Mouse (Mus musculus) cerebellum, adult 2 months (tissue): ENCODE data around the gene Peli1. TPM values are rescaled to one million over a fixed set of nuclear protein-coding genes. Genes with fewer than 3 reads are reported as not detected.

ENCODE experiments used
- DNase-seq, 2 experiments: peaks; one replicate each; pipeline ENCODE4 v3.0.0; 2021
- H3K27ac ChIP-seq: fragments of 200-500 bp; 2 replicates; pipeline ENCODE4 v1.5.1; 2012; ENCODE audit warnings: low read length, control low read depth, inconsistent platforms; ENCODE audit not compliant: insufficient read depth
- H3K27me3 ChIP-seq: fragments of 200-500 bp; 2 replicates; pipeline ENCODE4 v1.6.1; 2012; ENCODE audit warnings: inconsistent platforms, mild to moderate bottlenecking, low read length, moderate library complexity; ENCODE audit not compliant: control insufficient read depth, insufficient read depth
- H3K4me1 ChIP-seq: fragments of 200-500 bp; 2 replicates; pipeline ENCODE4 v1.6.1; 2011; ENCODE audit warnings: low read length; ENCODE audit not compliant: control insufficient read depth, insufficient read depth
- H3K4me3 ChIP-seq: fragments of 200-500 bp; replicated peaks from 2 replicates; pipeline ENCODE3; 2011; ENCODE audit warnings: mild to moderate bottlenecking, low read depth, low read length, control low read depth; ENCODE audit not compliant: insufficient read depth
- CTCF ChIP-seq: fragments of 200-500 bp; IDR thresholded peaks from 2 replicates; pipeline ENCODE4 v1.5.1; 2011; ENCODE audit warnings: low read depth, mild to moderate bottlenecking, control low read depth, low read length, moderate library complexity, borderline replicate concordance; ENCODE audit not compliant: insufficient read depth
- POLR2A ChIP-seq: fragments of 200-500 bp; IDR thresholded peaks from 2 replicates; pipeline ENCODE4 v1.6.1; 2011; ENCODE audit warnings: low read length, control low read depth, borderline replicate concordance; ENCODE audit not compliant: insufficient read depth
- WGBS: fragments of 180-500 bp; shearing (Covaris S2); methylation state at CpG from one replicate; pipeline ENCODE4 v1.1.7; 2018; 5-methylcytosine and 5-hydroxymethylcytosine counted together
- polyA plus RNA-seq: library from polyadenylated mRNA; depleted of rRNA; stranded (reverse); fragments of >200 nt; gene quantifications from 2 replicates; pipeline ENCODE4 v1.2.3, GENCODE M21; 2012

The Peli1 gene
- polyA plus RNA-seq, 1 experiment, result 23.7 TPM

GRCm38 (mm10) chr11:21081169-21081568 lies 9.9 kb upstream of the Peli1 start:
- H3K4me1 ChIP-seq, result no peaks in the 10 kb centered on the region
- no peaks in the 10 kb centered on the region for H3K27me3 ChIP-seq
- no peak for DNase-seq
- TF ChIP-seq POLR2A, result no peak
- no peak for TF ChIP-seq CTCF
- no peak overlapping the region for H3K4me3 ChIP-seq
- 86% methylated on average over 3 of the region's 3 CpGs for WGBS
- H3K27ac ChIP-seq, result no peak overlapping the region

- TF ChIP-seq POLR2A (no peak), CTCF (no peak)
- 73% methylated on average over 2 of the region's 2 CpGs for WGBS
- no peaks in the 10 kb centered on the region for H3K4me1 ChIP-seq
- H3K27me3 ChIP-seq, result no peaks in the 10 kb centered on the region
- H3K4me3 ChIP-seq, result no peak overlapping the region
- no peak for DNase-seq
- no peak overlapping the region for H3K27ac ChIP-seq
Observed at GRCm38 (mm10) chr11:21082711-21083110, 8.4 kb upstream of the Peli1 start.

GRCm38 (mm10) chr11:21088356-21088755 lies 2.7 kb upstream of the Peli1 start:
- no peak overlapping the region for H3K4me3 ChIP-seq
- TF ChIP-seq POLR2A (no peak), CTCF (no peak)
- H3K27ac ChIP-seq, result no peak overlapping the region
- H3K4me1 ChIP-seq, result no peaks in the 10 kb centered on the region; the same call in 1 of the 2 replicates
- DNase-seq, result no peak
- WGBS, result 44% methylated on average over 2 of the region's 2 CpGs
- no peaks in the 10 kb centered on the region for H3K27me3 ChIP-seq

GRCm38 (mm10) chr11:21089571-21089970 lies 1.5 kb upstream of the Peli1 start:
- H3K4me3 ChIP-seq, result no peak overlapping the region
- H3K27me3 ChIP-seq, result no peaks in the 10 kb centered on the region
- TF ChIP-seq CTCF (no peak), POLR2A (no peak)
- no peaks in the 10 kb centered on the region; the same call in 1 of the 2 replicates for H3K4me1 ChIP-seq
- H3K27ac ChIP-seq, result no peak overlapping the region
- no peak for DNase-seq
- WGBS, result 72% methylated on average over 4 of the region's 4 CpGs

- Histone ChIP-seq H3K27me3 (no peaks in the 10 kb centered on the region), H3K4me3 (peak overlapping the region; percentile 78), H3K4me1 (no peaks in the 10 kb centered on the region; the same call in 1 of the 2 replicates), H3K27ac (peak overlapping the region; percentile 86)
- TF ChIP-seq POLR2A (no peak), CTCF (no peak)
- peak; percentile 71 to 74 for DNase-seq
- WGBS, result under 1% methylated on average over 99 of the region's 99 CpGs
Observed at GRCm38 (mm10) chr11:21091428-21092405, 626 bp downstream of the Peli1 start.

- WGBS, result 23% methylated on average over 7 of the region's 7 CpGs
- DNase-seq, result no peak
- TF ChIP-seq CTCF (no peak), POLR2A (no peak)
- Histone ChIP-seq H3K4me1 (no peaks in the 10 kb centered on the region; the same call in 1 of the 2 replicates), H3K27ac (no peak overlapping the region), H3K4me3 (peak overlapping the region; percentile 26), H3K27me3 (no peaks in the 10 kb centered on the region)
Observed at GRCm38 (mm10) chr11:21092621-21093020, 1.5 kb downstream of the Peli1 start.

GRCm38 (mm10) chr11:21093081-21093815 lies 2.2 kb downstream of the Peli1 start:
- H3K4me3 ChIP-seq, result no peak overlapping the region
- H3K27ac ChIP-seq, result no peak overlapping the region
- H3K27me3 ChIP-seq, result no peaks in the 10 kb centered on the region
- no peak for TF ChIP-seq CTCF
- TF ChIP-seq POLR2A, result no peak
- WGBS, result 64% methylated on average over 3 of the region's 3 CpGs
- H3K4me1 ChIP-seq, result no peaks in the 10 kb centered on the region; the same call in 1 of the 2 replicates
- DNase-seq, result no peak
